Mouse (Mus musculus): ENCODE data around the gene Slc25a47. TPM values are rescaled to one million over a fixed set of nuclear protein-coding genes. Genes with fewer than 3 reads are reported as not detected.

Gene Slc25a47
- polyA plus RNA-seq, 1 experiment from 2014 or later: 10.0 TPM

DNA sequence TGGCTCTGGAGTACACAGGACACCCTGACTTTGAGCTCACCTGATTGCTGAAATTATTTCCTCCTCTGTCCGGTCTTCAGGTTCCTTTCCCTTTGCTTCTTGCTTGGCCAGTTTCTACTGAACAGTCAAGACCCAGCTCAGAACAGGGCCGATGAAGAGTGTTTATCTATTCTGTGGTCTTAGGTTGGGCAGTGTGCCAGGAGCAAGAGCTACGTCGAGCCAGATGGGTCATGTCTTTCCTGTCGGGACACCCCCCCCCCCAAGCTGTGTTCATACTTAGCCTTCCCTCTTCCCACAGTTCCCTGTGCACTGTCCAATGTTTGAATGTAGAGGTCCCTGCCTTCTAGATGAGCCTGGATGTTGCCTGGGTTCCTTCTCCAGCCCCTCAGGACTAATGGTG, 65.5 kb downstream of the Slc25a47 start:
- Histone ChIP-seq H3K36me3 (ENCODE audit: control insufficient read depth, insufficient read depth, low read length) (no peaks in the 10 kb centered on the region), H3K4me2 (ENCODE audit: low read depth, low read length, severe bottlenecking) (no peak overlapping the region), H3K9me3 (ENCODE audit: control insufficient read depth, low read length) (no peaks in the 10 kb centered on the region), H3K4me1 (replicated peaks; ENCODE audit: control insufficient read depth, insufficient read depth, low read length) (peaks cover 2% of the 10 kb centered on the region; the same call in 1 of the 2 replicates), H3K27ac (ENCODE audit: low read depth, low read length) (no peak overlapping the region), H3K4me3 (ENCODE audit: low read depth, low read length) (no peak overlapping the region), H3K27me3 (ENCODE audit: control insufficient read depth, insufficient read depth, low read length) (no peaks in the 10 kb centered on the region), H3K9ac (ENCODE audit: low read length) (no peak overlapping the region)
- no peak for ATAC-seq (replicated peaks; ENCODE audit: low FRiP score)
- WGBS: 89% methylated on average over 5 of the region's 5 CpGs
- DNase-seq (ENCODE audit: low spot score): no peak

DNA sequence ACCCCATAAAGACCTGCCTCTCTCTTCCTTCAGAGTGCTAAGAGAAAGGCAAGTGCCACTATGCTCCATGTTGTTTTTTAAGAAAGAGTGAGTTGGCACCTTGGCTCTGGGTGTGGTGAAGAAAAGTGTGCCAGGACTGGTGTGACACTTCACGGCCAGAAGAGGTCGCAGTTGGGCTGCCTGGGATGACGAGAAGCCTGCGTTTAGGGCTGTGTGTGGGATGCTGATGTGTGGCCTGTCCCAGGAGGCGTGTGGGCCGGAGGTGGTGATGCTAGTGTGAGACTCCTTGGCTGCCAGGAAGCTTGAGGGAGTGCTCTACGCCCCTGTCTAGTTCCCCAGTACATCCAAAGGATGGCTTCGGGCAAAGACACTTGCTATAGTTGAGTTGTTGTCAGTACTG, 67.1 kb downstream of the Slc25a47 start:
- H3K27ac ChIP-seq (ENCODE audit: low read depth, low read length): no peak overlapping the region
- H3K4me2 ChIP-seq (ENCODE audit: low read depth, low read length, severe bottlenecking): no peak overlapping the region
- ATAC-seq (replicated peaks; ENCODE audit: low FRiP score) (peak; percentile 57), DNase-seq (ENCODE audit: low spot score) (peak; percentile 82)
- H3K9ac ChIP-seq (ENCODE audit: low read length): no peak overlapping the region
- peaks cover 5% of the 10 kb centered on the region; the same call in 1 of the 2 replicates for H3K4me1 ChIP-seq (replicated peaks; ENCODE audit: control insufficient read depth, insufficient read depth, low read length)
- H3K9me3 ChIP-seq (ENCODE audit: control insufficient read depth, low read length): no peaks in the 10 kb centered on the region
- WGBS: 24% methylated on average over 8 of the region's 8 CpGs
- no peaks in the 10 kb centered on the region for H3K36me3 ChIP-seq (ENCODE audit: control insufficient read depth, insufficient read depth, low read length)
- no peak overlapping the region for H3K4me3 ChIP-seq (ENCODE audit: low read depth, low read length)
- H3K27me3 ChIP-seq (ENCODE audit: control insufficient read depth, insufficient read depth, low read length): no peaks in the 10 kb centered on the region

DNA sequence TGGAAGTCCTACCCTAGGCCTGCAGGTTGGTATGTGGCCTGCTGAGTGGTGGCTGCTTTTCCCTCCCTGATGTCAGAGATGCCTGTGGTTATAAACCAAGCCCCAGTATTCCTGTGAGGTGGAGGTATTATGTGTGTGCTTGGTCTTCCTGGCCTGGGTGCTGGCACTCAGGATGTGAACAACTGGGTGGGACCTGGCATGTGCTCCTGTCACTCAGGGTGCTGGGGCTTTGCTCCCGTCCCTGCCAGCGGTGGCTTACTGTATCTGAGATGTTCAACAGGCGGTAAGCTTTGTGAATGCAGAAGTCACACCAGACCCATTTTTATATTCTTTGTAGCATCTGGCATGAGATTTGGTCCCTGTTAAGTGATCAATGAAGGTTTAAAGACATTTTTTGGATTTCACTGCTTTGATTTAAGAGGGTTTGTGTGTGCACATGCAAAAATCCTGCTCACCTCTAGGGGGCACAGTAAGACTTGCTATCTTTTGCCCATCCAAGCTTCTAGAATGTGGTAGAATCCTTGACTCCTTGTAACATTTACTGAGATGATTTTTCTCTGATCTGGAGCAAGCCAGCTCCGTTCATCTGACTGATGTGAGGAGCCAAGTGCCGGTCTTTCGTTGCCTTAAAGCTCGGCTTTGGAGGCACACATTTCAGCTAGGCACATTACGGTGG, 67.9 kb downstream of the Slc25a47 start:
- no peak overlapping the region for H3K4me2 ChIP-seq (ENCODE audit: low read depth, low read length, severe bottlenecking)
- peaks cover 5% of the 10 kb centered on the region; the same call in 1 of the 2 replicates for H3K4me1 ChIP-seq (replicated peaks; ENCODE audit: control insufficient read depth, insufficient read depth, low read length)
- H3K27ac ChIP-seq (ENCODE audit: low read depth, low read length): no peak overlapping the region
- H3K36me3 ChIP-seq (ENCODE audit: control insufficient read depth, insufficient read depth, low read length): no peaks in the 10 kb centered on the region
- H3K9ac ChIP-seq (ENCODE audit: low read length): no peak overlapping the region
- no peaks in the 10 kb centered on the region for H3K9me3 ChIP-seq (ENCODE audit: control insufficient read depth, low read length)
- ATAC-seq (replicated peaks; ENCODE audit: low FRiP score) (no peak), DNase-seq (ENCODE audit: low spot score) (peak; percentile 71)
- 83% methylated on average over 8 of the region's 8 CpGs for WGBS
- H3K4me3 ChIP-seq (ENCODE audit: low read depth, low read length): no peak overlapping the region
- H3K27me3 ChIP-seq (ENCODE audit: control insufficient read depth, insufficient read depth, low read length): no peaks in the 10 kb centered on the region

DNA sequence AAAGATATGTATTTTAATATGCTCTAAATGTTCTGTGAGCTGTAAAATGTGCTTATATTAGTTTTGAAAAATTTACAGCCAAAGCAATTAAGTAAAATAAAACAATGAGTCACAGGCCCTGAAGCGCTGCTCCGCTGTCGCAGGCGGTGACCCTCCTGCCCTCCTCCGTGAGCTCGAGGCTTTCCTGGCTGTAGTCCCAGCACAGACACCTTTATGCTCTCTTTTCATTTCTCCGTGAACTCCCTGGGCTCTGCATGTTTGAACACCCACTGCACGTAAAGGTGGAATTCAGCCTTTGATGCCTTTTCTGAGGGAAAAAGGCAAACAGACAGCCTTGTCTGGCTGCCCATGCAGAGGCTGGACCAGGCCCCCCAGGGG, 68.4 kb downstream of the Slc25a47 start:
- DNase-seq (ENCODE audit: low spot score): no peak
- no peaks in the 10 kb centered on the region for H3K9me3 ChIP-seq (ENCODE audit: control insufficient read depth, low read length)
- no peak for ATAC-seq (replicated peaks; ENCODE audit: low FRiP score)
- no peaks in the 10 kb centered on the region for H3K27me3 ChIP-seq (ENCODE audit: control insufficient read depth, insufficient read depth, low read length)
- H3K27ac ChIP-seq (ENCODE audit: low read depth, low read length): no peak overlapping the region
- H3K4me3 ChIP-seq (ENCODE audit: low read depth, low read length): no peak overlapping the region
- WGBS: 57% methylated on average over 8 of the region's 8 CpGs
- peaks cover 5% of the 10 kb centered on the region; the same call in 1 of the 2 replicates for H3K4me1 ChIP-seq (replicated peaks; ENCODE audit: control insufficient read depth, insufficient read depth, low read length)
- no peaks in the 10 kb centered on the region for H3K36me3 ChIP-seq (ENCODE audit: control insufficient read depth, insufficient read depth, low read length)
- H3K4me2 ChIP-seq (ENCODE audit: low read depth, low read length, severe bottlenecking): no peak overlapping the region
- H3K9ac ChIP-seq (ENCODE audit: low read length): no peak overlapping the region

DNA sequence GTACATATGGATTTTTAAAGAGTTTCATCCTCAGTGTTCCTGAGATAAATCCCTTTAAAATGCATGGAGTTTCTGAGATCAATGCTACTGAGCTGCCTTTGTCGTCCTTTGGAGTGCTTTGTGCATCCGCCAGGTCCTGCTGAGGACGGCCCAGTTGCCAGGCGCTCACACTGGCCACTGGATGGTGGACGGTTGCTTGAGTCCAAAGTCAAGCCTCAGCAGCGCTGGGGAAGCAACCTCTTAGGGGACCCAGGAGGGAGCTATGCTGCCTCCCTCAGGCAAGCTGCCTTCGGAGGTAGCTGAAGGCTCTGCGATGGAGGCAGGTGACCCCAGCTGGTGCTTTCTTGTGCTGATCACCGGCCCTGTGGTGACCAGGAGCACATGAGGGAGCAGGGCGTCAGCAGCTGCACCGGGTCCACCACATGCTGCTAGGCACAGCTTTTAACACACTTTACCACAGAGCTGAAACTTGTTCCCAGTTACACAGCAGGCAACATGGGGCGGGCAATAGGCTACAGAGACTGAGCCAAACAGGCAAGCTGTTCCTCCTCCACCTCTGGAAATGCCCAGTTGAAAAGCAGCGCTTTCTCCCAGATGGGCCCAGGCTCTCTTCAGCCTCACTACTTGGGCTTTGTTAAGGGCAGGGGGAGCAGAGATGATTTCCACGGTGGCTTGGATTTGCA, 69.9 kb downstream of the Slc25a47 start:
- Histone ChIP-seq H3K27me3 (ENCODE audit: control insufficient read depth, insufficient read depth, low read length) (no peaks in the 10 kb centered on the region), H3K4me3 (ENCODE audit: low read depth, low read length) (no peak overlapping the region), H3K4me1 (replicated peaks; ENCODE audit: control insufficient read depth, insufficient read depth, low read length) (peaks cover 5% of the 10 kb centered on the region; the same call in 1 of the 2 replicates), H3K4me2 (ENCODE audit: low read depth, low read length, severe bottlenecking) (no peak overlapping the region), H3K27ac (ENCODE audit: low read depth, low read length) (peak overlapping the region; percentile 8; the same call in 1 of the 2 replicates), H3K36me3 (ENCODE audit: control insufficient read depth, insufficient read depth, low read length) (no peaks in the 10 kb centered on the region), H3K9me3 (ENCODE audit: control insufficient read depth, low read length) (no peaks in the 10 kb centered on the region), H3K9ac (ENCODE audit: low read length) (no peak overlapping the region)
- DNase-seq (ENCODE audit: low spot score): no peak
- WGBS: 28% methylated on average over 14 of the region's 14 CpGs
- ATAC-seq (replicated peaks; ENCODE audit: low FRiP score): 0 out of 2 replicates have a peak, but pooled peaks have one; percentile 13

DNA sequence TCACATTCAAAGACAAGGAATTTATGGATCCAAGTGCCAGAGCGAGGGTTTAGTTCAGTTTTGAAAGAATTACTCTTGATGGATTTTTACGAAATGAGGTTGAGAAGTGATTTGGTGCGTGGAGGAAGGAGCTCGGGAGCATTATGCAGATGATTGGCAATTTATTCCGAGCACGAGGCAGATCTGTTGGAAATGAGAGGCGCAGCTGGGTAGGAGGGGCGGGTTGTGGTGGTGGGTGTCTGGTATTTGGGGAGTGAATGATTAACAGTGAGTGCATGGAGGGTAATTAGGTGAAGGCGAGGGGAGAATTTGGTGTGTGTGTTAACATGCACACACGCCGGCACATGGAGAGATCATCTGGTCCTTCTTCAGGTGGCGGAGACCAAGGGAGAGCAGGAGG, 70.6 kb downstream of the Slc25a47 start:
- DNase-seq (ENCODE audit: low spot score): no peak
- Histone ChIP-seq H3K27me3 (ENCODE audit: control insufficient read depth, insufficient read depth, low read length) (no peaks in the 10 kb centered on the region), H3K4me2 (ENCODE audit: low read depth, low read length, severe bottlenecking) (no peak overlapping the region), H3K36me3 (ENCODE audit: control insufficient read depth, insufficient read depth, low read length) (no peaks in the 10 kb centered on the region), H3K9ac (ENCODE audit: low read length) (no peak overlapping the region), H3K9me3 (ENCODE audit: control insufficient read depth, low read length) (no peaks in the 10 kb centered on the region), H3K4me1 (replicated peaks; ENCODE audit: control insufficient read depth, insufficient read depth, low read length) (peaks cover 6% of the 10 kb centered on the region; the same call in 1 of the 2 replicates), H3K4me3 (ENCODE audit: low read depth, low read length) (no peak overlapping the region), H3K27ac (ENCODE audit: low read depth, low read length) (no peak overlapping the region)
- 70% methylated on average over 12 of the region's 12 CpGs for WGBS
- no peak for ATAC-seq (replicated peaks; ENCODE audit: low FRiP score)

MicroRNAs encoded within 50 kb of the gene (microRNA counts, 519-probe panel; counts per million panel counts)
- microRNA mmu-miR-345-3p (31.2 counts per million), microRNA mmu-miR-345-5p (4,055 counts per million, percentile 31 among the panel's probes with 10 or more counts)

Small RNAs within 50 kb of the gene (microRNA-seq; reads per million reads assigned to microRNA genes)
- 223 reads per million, percentile 46 among the genes with 10 or more reads in this experiment for gene Mir345 (ENCODE audit: insufficient number of aligned reads)

Other genes with a start within 250 kb of the Slc25a47 start
- gene Degs2, start 133.7 kb upstream of the Slc25a47 start, polyA plus RNA-seq (2014; fragmentation: Nextera tagmentation; extraction: Ambion mirVana): 1.8 and 2.5 TPM in 2 replicates
- 20.8 and 22.1 TPM in 2 replicates for gene Yy1, start 43.1 kb upstream of the Slc25a47 start, polyA plus RNA-seq (2014; fragmentation: Nextera tagmentation; extraction: Ambion mirVana)
- 13.8 and 14.6 TPM in 2 replicates for gene Slc25a29, start 163 bp upstream of the Slc25a47 start, polyA plus RNA-seq (2014; fragmentation: Nextera tagmentation; extraction: Ambion mirVana)
- 5.7 and 7.2 TPM in 2 replicates for gene Wdr25, start 57.6 kb downstream of the Slc25a47 start, polyA plus RNA-seq (2014; fragmentation: Nextera tagmentation; extraction: Ambion mirVana)
- gene Wars, start 58.1 kb downstream of the Slc25a47 start, polyA plus RNA-seq (2014; fragmentation: Nextera tagmentation; extraction: Ambion mirVana): 140 and 142 TPM in 2 replicates
- 6.6 and 7.3 TPM in 2 replicates for gene Begain, start 232.2 kb downstream of the Slc25a47 start, polyA plus RNA-seq (2014; fragmentation: Nextera tagmentation; extraction: Ambion mirVana)